Mouse (Mus musculus): Measurements from ENCODE around the gene Vmn1r159. TPM values are rescaled to one million over a fixed set of nuclear protein-coding genes. Genes with fewer than 3 reads are reported as not detected.
"Not testable (repeated sequence)": the region's sequence is repeated elsewhere in the genome, so short reads cannot be mapped to it uniquely, and the experiment has no call there.

The Vmn1r159 gene
- polyA plus RNA-seq (2014; fragmentation: Nextera tagmentation; extraction: Ambion mirVana) = not detected in 2 replicates

DNA sequence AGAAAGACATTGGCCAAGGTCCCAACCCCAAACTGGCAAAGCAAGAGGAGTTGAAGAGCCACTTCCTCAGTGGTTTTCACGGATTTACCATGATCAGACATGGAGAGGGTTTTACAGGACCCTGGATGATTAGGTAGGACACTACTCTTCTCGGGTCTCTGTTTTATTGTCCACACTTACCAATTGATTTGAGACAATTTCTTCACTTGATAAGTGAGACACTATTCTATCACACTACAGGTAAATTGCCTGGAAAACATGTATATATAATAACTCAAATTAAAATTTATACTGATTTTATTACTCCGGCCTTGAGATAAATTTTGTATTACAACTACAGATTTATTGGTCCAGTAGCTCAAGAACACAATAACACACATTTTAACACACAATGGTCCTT, at the start of gene Vmn1r159:
TSS of gene Vmn1r159 (minus strand) at position 101 of the 400 bp plus-strand sequence.
- not testable (repeated sequence) for H3K27me3 ChIP-seq (ENCODE audit: control insufficient read depth, insufficient read depth, low read length); H3K27ac ChIP-seq; H3K9me3 ChIP-seq (ENCODE audit: control insufficient read depth, low read length); H3K9ac ChIP-seq; H3K36me3 ChIP-seq (replicated peaks; ENCODE audit: control insufficient read depth, insufficient read depth); H3K4me2 ChIP-seq (replicated peaks); H3K4me1 ChIP-seq (replicated peaks; ENCODE audit: control insufficient read depth, insufficient read depth, low read length); ATAC-seq (ENCODE audit: low FRiP score); DNase-seq (ENCODE audit: low spot score); H3K4me3 ChIP-seq (replicated peaks; ENCODE audit: low read length)
- 69% methylated on average over 2 of the region's 3 CpGs for WGBS

DNA sequence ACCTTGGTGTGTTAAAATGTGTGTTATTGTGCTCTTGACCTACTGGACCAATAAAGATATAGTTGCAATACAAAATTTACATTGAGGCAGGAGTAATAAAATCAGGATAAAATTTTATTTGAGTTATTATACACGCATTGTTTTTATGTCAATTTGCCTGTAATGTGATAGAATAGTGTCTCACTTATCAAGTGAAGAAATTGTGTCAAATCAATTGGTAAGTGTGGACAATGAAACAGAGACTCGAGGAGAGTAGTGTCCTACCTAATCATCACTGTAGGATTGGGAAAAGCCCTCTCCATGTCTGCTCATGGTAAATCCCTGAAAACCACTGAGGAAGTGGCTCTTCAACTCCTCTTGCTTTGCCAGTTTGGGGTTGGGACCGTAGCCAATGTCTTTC, 27.5 kb upstream of the Vmn1r159 start, which contains the start of gene Vmn1r160:
TSS of gene Vmn1r160 (plus strand) at position 301 of the 400 bp plus-strand sequence.
- WGBS = 57% methylated on average over 1 of the region's 3 CpGs
- not testable (repeated sequence) for H3K4me3 ChIP-seq (replicated peaks; ENCODE audit: low read length); H3K4me1 ChIP-seq (replicated peaks; ENCODE audit: control insufficient read depth, insufficient read depth, low read length); H3K36me3 ChIP-seq (replicated peaks; ENCODE audit: control insufficient read depth, insufficient read depth); H3K4me2 ChIP-seq (replicated peaks); ATAC-seq (ENCODE audit: low FRiP score); DNase-seq (ENCODE audit: low spot score); H3K27me3 ChIP-seq (ENCODE audit: control insufficient read depth, insufficient read depth, low read length); H3K9me3 ChIP-seq (ENCODE audit: control insufficient read depth, low read length); H3K9ac ChIP-seq; H3K27ac ChIP-seq

Other genes with a start within 250 kb of the Vmn1r159 start
- not detected in 2 replicates for gene Vmn1r155, start 185.6 kb downstream of the Vmn1r159 start, polyA plus RNA-seq (2014; fragmentation: Nextera tagmentation; extraction: Ambion mirVana)
- gene Gm8693, start 151.3 kb downstream of the Vmn1r159 start, polyA plus RNA-seq (2014; fragmentation: Nextera tagmentation; extraction: Ambion mirVana) = not detected in 2 replicates
- gene Gm4567, start 123.9 kb downstream of the Vmn1r159 start, polyA plus RNA-seq (2014; fragmentation: Nextera tagmentation; extraction: Ambion mirVana) = not detected in 2 replicates
- not detected in 2 replicates for gene Vmn1r157, start 81.9 kb downstream of the Vmn1r159 start, polyA plus RNA-seq (2014; fragmentation: Nextera tagmentation; extraction: Ambion mirVana)
- not detected in 2 replicates for gene Vmn1r158, start 52.8 kb downstream of the Vmn1r159 start, polyA plus RNA-seq (2014; fragmentation: Nextera tagmentation; extraction: Ambion mirVana)
- gene Vmn1r160, start 27.6 kb upstream of the Vmn1r159 start, polyA plus RNA-seq (2014; fragmentation: Nextera tagmentation; extraction: Ambion mirVana) = not detected in 2 replicates
- gene Gm4214, start 141.1 kb upstream of the Vmn1r159 start, polyA plus RNA-seq (2014; fragmentation: Nextera tagmentation; extraction: Ambion mirVana) = not detected in 2 replicates
- not detected in 2 replicates for gene Gm4216, start 176.3 kb upstream of the Vmn1r159 start, polyA plus RNA-seq (2014; fragmentation: Nextera tagmentation; extraction: Ambion mirVana)
- not detected in 2 replicates for gene Vmn1r163, start 211.9 kb upstream of the Vmn1r159 start, polyA plus RNA-seq (2014; fragmentation: Nextera tagmentation; extraction: Ambion mirVana)
- not detected in 2 replicates for gene Gm8720, start 223.9 kb upstream of the Vmn1r159 start, polyA plus RNA-seq (2014; fragmentation: Nextera tagmentation; extraction: Ambion mirVana)

All from hindbrain, embryonic 14.5 days (tissue).